Mouse (Mus musculus) E14TG2a.4 (cell line): ENCODE data around the gene Igf1r.

Experiments
- H3K27me3 ChIP-seq: 2 replicates; pipeline ENCODE4 v1.6.1; 2014; ENCODE audit warnings: low read length, control low read depth; ENCODE audit not compliant: insufficient read depth
- H3K36me3 ChIP-seq: 2 replicates; pipeline ENCODE4 v1.6.1; 2014; ENCODE audit warnings: low read length, control low read depth; ENCODE audit not compliant: insufficient read depth
- H3K4me1 ChIP-seq: replicated peaks from 2 replicates; pipeline ENCODE4 v1.6.1; 2014; ENCODE audit warnings: low read depth, low read length, control low read depth
- H3K4me3 ChIP-seq: replicated peaks from 2 replicates; pipeline ENCODE4 v1.5.1; 2014; ENCODE audit warnings: mild to moderate bottlenecking, low read length
- H3K9me3 ChIP-seq: 2 replicates; pipeline ENCODE4 v1.6.1; 2014; ENCODE audit warnings: low read length, control low read depth
- CTCF ChIP-seq: conservative IDR thresholded peaks from 2 replicates; pipeline ENCODE4 v1.5.1; 2014; ENCODE audit warnings: low read length
- NANOG ChIP-seq: IDR thresholded peaks from 2 replicates; pipeline ENCODE4 v1.6.1; 2014; ENCODE audit warnings: borderline replicate concordance, low read length, mixed read lengths
- POU5F1 ChIP-seq: IDR thresholded peaks from 2 replicates; pipeline ENCODE4 v1.6.1; 2014; ENCODE audit warnings: low read length, borderline replicate concordance

Igf1r gene

DNA sequence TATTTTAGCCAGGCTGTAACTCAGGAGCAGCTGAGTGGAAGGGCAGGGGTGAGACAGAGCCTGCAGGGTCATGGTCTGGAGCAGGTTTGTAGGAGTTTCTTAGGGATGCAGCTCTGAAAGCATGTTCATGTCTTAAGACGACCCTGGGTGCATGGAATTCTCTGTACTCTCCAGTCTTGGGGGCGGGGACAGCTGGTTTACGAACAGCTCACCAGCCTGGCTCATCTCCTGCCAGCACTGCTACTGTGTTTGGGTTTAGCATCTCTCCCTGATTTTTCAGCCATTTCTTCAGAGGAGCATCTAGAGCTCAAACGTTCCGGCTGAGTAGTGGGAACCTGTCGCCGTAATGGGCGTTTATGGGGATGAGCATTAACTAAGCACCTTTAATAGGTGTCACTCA lies 137.9 kb downstream of the Igf1r start:
- no peaks in the 10 kb centered on the region for H3K27me3 ChIP-seq
- no peak for TF ChIP-seq NANOG
- no peak for TF ChIP-seq CTCF
- no peak for TF ChIP-seq POU5F1
- H3K36me3 ChIP-seq = no peaks in the 10 kb centered on the region
- H3K4me1 ChIP-seq = peaks cover 7% of the 10 kb centered on the region
- no peak overlapping the region for H3K4me3 ChIP-seq
- no peaks in the 10 kb centered on the region for H3K9me3 ChIP-seq

DNA sequence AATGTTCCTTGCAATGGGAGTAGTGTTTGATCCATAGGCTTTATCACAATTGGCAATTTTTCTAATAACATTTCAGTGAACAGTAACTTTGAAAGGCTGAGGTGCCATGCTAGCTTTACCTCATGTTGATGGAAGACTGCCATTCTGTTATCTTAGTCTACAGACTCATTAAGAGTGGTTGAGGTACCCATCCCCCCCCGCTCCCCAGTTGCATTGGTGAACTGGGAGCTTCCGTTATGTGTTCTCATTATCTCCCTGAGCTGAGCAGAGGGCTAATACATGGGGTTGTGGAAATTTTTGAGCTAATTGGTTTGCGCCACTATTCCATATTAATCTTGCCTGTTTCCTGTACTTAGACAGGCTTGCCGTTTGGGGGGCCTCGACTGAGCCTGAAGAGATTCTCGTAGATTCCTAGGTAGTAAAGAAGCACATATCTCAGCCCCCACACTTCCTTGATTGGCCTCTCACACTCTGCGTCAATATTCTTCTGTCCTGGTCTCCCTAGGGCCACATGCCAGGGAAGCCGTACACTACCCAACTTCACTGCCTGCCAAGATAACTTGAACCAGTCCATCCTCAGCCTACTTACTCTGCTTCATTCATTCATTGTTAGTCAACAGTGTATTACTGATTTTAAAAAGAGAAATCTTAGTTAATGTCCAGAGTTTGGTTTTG lies 139.8 kb downstream of the Igf1r start:
- no peak overlapping the region for H3K4me3 ChIP-seq
- H3K4me1 ChIP-seq = no peaks in the 10 kb centered on the region
- TF ChIP-seq POU5F1 (no peak), CTCF (no peak), NANOG (no peak)
- H3K36me3 ChIP-seq = no peaks in the 10 kb centered on the region
- H3K9me3 ChIP-seq = no peaks in the 10 kb centered on the region
- no peaks in the 10 kb centered on the region for H3K27me3 ChIP-seq

DNA sequence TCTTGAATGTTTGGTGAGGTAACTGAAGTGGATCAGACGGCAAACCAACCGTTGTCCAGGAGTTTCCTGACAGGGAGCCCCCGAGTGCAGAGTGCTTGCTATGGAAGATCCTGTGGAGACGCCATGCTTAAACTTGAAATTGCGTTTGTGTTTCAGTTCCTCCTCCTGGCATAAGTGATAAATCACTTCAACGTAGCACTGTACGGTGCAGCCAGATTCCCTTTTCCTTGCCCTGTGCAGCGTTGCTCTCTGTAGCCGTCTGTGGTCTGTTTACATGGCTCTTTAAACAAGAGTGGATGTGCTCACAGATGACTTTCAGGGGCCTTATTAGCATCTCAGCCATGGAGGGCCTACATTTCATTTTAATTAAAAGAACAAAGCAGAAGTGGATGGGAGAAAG lies 141.2 kb downstream of the Igf1r start:
- TF ChIP-seq CTCF (no peak), NANOG (no peak), POU5F1 (no peak)
- Histone ChIP-seq H3K9me3 (no peaks in the 10 kb centered on the region), H3K36me3 (no peaks in the 10 kb centered on the region), H3K27me3 (no peaks in the 10 kb centered on the region), H3K4me1 (no peaks in the 10 kb centered on the region), H3K4me3 (no peak overlapping the region)

DNA sequence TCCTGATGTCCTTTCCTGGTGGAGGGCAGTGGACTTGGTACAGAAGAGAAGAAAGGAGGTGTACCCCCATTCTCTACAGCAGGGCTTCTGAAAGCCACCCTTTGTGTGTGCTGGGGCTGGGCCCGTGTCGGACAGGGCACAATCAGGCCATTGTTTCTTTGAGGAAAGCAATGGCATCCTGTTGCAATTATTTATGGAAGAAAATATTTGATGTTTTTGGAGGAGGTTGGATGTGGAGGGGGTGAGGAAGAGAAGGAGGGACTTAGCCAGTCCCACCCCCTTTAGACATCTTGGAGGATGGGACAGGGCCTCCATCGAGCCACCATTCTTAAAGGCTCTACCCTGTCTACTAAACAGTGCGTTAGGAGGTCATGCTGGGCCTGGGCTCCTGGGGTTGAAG lies 142.9 kb downstream of the Igf1r start:
- H3K9me3 ChIP-seq = no peaks in the 10 kb centered on the region
- H3K27me3 ChIP-seq = no peaks in the 10 kb centered on the region
- no peak for TF ChIP-seq POU5F1
- TF ChIP-seq CTCF = no peak
- no peaks in the 10 kb centered on the region for H3K36me3 ChIP-seq
- H3K4me3 ChIP-seq = no peak overlapping the region
- no peaks in the 10 kb centered on the region for H3K4me1 ChIP-seq

DNA sequence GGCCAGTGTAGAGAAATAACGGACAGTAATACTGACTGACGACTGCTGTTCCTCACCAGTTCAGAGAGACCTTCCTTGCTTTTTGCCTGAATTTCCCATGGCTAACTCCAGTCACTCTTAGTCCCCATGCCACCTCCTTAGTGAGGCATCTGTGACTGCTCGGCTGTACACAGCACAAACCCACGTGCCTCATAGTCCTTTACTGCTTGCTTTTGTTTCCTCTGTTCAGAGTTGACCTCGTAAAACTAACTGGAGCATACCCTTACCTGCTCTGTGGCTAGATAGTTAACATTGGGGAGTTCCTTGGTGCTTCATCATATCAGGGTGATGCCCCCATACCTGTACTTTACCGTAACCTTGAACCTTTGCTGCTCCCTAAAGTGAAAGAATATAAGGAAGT lies 143.8 kb downstream of the Igf1r start:
- TF ChIP-seq POU5F1 (no peak), CTCF (no peak), NANOG (no peak)
- Histone ChIP-seq H3K4me3 (no peak overlapping the region), H3K4me1 (no peaks in the 10 kb centered on the region), H3K27me3 (no peaks in the 10 kb centered on the region), H3K9me3 (no peaks in the 10 kb centered on the region), H3K36me3 (no peaks in the 10 kb centered on the region)

DNA sequence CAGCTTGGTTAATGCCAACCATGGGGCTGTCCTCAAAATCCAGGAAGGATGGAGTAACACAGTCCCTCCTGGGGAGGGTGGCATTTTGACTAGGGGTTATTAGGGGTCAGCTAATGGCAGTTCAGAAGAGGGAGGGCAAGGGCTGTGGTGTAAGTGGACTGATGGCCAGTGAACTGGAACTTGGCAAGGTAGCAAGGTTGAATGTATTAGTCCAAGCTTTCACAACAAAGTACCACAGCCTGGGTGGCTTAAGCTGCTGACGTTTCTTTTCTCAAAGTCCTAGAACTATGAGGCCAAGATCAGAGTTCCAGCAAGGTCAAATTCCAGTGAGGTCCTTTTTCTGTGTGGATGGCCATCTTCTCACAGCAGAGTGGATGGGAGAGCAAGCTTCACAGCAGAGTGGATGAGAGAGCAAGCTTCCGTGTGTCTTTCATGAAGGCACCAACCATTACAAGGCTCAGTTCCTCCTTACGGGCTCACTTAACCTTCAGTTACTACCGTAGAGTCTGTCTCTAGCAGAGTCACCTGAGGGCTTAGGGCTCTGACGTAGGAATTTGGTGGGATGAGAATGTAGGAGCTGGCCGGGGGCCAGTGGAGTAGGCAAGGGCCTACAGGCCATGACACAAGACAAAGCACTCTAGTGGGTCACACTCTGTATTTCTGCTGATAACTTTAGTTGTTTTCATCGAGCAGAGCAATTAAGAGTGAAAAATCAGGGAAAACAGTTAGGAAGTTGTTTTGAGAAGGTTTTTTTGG lies 144.6 kb downstream of the Igf1r start:
- H3K4me3 ChIP-seq = no peak overlapping the region
- no peaks in the 10 kb centered on the region for H3K36me3 ChIP-seq
- H3K4me1 ChIP-seq = no peaks in the 10 kb centered on the region
- TF ChIP-seq CTCF = no peak
- TF ChIP-seq NANOG = no peak
- no peak for TF ChIP-seq POU5F1
- no peaks in the 10 kb centered on the region for H3K27me3 ChIP-seq
- no peaks in the 10 kb centered on the region for H3K9me3 ChIP-seq

DNA sequence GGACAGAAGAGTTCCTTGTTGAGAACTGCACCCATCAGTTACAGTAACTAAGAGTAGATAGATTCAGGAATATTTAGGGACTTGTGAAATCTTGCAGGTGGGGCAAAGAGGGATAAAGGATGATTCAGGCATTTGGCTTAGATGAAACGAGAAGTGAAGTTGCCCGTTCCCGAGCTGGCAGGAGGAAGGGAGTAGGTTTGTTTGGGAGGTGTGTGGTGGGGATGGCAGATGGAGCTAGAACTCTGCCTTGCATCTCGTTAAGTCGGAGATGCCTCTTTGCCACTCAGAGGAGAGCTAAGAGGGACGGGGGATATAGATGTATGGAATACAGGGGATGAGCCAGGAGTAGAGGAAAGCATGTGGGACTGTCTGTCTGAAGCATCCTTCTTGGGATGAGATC lies 145.5 kb downstream of the Igf1r start:
- Histone ChIP-seq H3K4me3 (no peak overlapping the region), H3K4me1 (no peaks in the 10 kb centered on the region), H3K9me3 (no peaks in the 10 kb centered on the region), H3K27me3 (no peaks in the 10 kb centered on the region), H3K36me3 (no peaks in the 10 kb centered on the region)
- TF ChIP-seq CTCF (no peak), NANOG (no peak)

DNA sequence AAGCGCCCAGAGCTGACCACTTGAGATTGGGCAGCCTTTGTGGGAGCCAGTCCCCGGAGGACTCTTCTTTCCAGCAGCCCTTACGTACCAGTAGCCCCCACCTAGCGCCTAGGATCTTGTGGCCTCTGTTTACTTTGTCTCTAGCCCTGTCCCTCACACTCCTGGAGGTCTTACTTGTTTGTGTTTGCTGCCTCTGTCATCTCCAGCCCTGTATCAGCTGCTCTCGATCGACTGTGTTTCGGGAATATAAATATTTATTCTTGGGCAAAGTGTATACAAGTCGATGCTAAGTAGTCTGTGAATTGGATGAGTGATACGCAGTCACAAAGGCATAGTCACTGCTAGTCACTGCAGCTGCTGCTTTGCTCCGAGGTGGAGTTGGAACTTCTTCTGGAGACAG lies 147.8 kb downstream of the Igf1r start:
- TF ChIP-seq POU5F1 (no peak), NANOG (no peak)
- H3K36me3 ChIP-seq = no peaks in the 10 kb centered on the region
- no peaks in the 10 kb centered on the region for H3K4me1 ChIP-seq

More for the DNA sequence above, 147.8 kb downstream of the Igf1r start:
- H3K9me3 ChIP-seq = no peaks in the 10 kb centered on the region
- H3K4me3 ChIP-seq = no peak overlapping the region
- no peaks in the 10 kb centered on the region for H3K27me3 ChIP-seq
